Mouse (Mus musculus) induced T-regulatory cell, adult 2 months (primary cell): ENCODE data around the gene Pear1.

Experiments used
- DNase-seq: peaks from one replicate; pipeline ENCODE4 v3.0.0-alpha.2; 2012; ENCODE audit warnings: low read depth

The Pear1 gene

DNA sequence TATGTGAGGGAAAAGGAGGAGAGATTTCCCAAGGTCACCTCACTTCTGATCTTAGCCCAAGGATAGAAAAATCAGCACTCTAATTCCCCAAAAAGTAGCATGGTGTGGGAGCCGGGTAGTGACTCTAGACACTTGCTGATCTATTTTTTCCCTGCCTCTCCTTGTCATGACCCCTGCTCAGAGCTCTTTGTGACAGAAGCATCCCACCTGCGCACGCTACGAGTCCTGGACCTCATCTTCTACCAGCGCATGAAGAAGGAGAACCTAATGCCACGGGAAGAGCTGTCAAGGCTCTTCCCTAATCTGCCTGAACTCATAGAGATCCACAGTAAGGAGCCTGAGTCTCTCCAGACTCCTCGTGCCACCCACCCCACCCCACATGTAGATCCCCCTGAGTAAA, 97.9 kb downstream of the Pear1 start:
- DNase-seq, result no peak

DNA sequence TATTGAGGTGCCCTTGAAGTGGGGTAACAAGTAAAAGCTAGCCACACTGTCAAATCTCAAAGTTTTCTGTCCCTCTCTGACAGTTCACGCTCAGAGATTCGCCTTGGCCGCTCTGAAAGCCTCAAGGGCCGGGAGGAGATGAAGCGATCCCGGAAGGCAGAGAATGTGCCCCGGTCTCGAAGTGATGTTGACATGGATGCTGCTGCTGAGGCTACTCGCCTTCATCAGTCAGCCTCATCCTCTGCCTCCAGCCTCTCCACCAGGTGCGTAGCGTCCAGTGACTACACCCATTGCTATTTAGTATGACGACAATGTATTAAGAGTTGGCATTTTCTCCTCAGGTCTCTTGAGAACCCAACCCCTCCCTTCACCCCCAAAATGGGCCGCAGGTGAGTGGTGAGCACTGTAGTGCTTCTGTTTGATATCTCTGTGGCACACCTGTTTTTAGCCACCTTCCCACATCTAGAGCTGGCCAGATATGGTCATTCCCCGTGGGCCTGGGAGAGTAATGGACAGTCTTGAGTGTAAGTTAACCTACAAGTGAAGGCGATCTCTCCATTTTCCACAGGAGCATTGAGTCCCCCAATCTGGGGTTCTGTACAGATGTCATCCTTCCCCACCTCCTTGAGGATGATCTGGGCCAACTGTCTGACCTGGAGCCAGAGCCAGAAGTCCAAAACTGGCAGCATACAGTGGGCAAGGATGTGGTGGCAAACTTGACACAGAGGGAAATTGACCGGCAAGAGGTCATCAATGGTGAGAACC, 98.5 kb downstream of the Pear1 start:
- no peak for DNase-seq

DNA sequence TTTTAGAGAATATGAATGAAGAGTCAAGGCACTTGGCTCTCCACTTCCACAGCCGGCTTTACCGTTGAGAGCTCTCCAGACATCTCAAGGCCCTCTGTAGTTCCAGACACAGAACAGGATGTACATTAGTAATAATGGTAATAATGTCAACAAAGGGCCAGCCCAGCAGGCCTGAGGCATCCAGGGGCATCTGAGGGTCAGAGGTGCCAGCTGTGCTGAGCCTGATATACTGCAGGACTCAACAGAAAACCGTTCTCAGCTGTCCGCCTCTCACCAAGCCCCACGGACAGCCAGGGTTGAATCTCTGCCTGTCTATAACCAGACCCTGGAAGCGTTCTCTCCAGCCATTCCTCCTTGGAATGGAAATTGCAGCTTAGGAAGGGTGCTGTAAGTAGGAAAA, 99.5 kb downstream of the Pear1 start:
- DNase-seq, result no peak

DNA sequence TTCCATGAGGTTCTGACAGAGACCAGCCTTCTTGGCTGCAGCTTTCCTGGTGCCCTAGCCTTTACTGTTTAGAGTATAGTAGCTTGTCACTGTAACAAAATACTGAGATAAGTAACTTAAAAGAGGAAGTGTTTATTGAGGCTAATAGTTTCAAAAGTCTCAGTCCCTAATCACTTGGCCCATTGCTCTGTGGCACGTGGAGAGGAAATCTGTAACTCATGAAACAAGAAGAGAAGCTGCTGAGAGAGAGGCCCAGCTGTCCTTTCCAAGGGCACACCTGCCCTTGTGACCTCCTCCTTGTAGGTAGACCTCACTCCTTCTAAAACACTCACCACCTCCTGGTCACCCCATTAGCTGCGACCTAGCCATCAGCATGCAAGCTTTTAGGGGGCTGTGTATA, 105.6 kb downstream of the Pear1 start:
- no peak for DNase-seq
